Mouse (Mus musculus): ENCODE results near the gene Pde6c. TPM values are rescaled to one million over a fixed set of nuclear protein-coding genes. Genes with fewer than 3 reads are reported as not detected.

Pde6c gene
- polyA plus RNA-seq, 1 experiment: not detected

- Histone ChIP-seq H3K79me2 (ENCODE audit: control insufficient read depth, insufficient read depth) (no peaks in the 10 kb centered on the region), H3K36me3 (ENCODE audit: control insufficient read depth, insufficient read depth) (no peaks in the 10 kb centered on the region), H3K79me3 (ENCODE audit: low read depth) (no peaks in the 10 kb centered on the region), H3K27me3 (ENCODE audit: control insufficient read depth, insufficient read depth, insufficient read length) (peaks cover 42% of the 10 kb centered on the region), H3ac (ENCODE audit: control insufficient read depth, insufficient read length, low read depth) (no peak overlapping the region), H3K4me3 (ENCODE audit: insufficient read depth, poor library complexity, severe bottlenecking) (no peak overlapping the region)
- no peak for TF ChIP-seq MYOG (IDR thresholded peaks at IDR 0.05; ENCODE audit: control insufficient read depth, extremely low read depth, insufficient read length)
- TF ChIP-seq CEBPB (IDR thresholded peaks at IDR 0.05; ENCODE audit: low read depth): no peak
- TF ChIP-seq FOSL1 (IDR thresholded peaks at IDR 0.05; ENCODE audit: insufficient read depth, low read length, poor library complexity, severe bottlenecking): no peak
- TF ChIP-seq USF1 (IDR thresholded peaks at IDR 0.05; ENCODE audit: low read depth): no peak
- no peak for TF ChIP-seq MYOD1 (IDR thresholded peaks at IDR 0.05; ENCODE audit: control insufficient read depth, insufficient read length, low read depth)
- no peak for TF ChIP-seq MAX (IDR thresholded peaks at IDR 0.05)
- TF ChIP-seq CTCF (IDR thresholded peaks at IDR 0.05; ENCODE audit: control insufficient read depth, insufficient read depth, insufficient read length): no peak
These were observed 36.4 kb upstream of the Pde6c start for GRCm38 (mm10) chr19:38096231-38096630.

- TF ChIP-seq CEBPB (IDR thresholded peaks at IDR 0.05; ENCODE audit: low read depth) (peak; percentile 31), MAX (IDR thresholded peaks at IDR 0.05) (no peak)
- H3K36me3 ChIP-seq (ENCODE audit: control insufficient read depth, insufficient read depth): no peaks in the 10 kb centered on the region
- no peak within 1 kb of the TSS for H3K4me3 ChIP-seq (ENCODE audit: insufficient read depth, poor library complexity, severe bottlenecking)
- peak within 1 kb of the TSS; percentile 6 for H3ac ChIP-seq (ENCODE audit: control insufficient read depth, insufficient read length, low read depth)
- peaks cover 42% of the 10 kb centered on the region for H3K27me3 ChIP-seq (ENCODE audit: control insufficient read depth, insufficient read depth, insufficient read length)
- no peaks in the 10 kb centered on the region for H3K79me2 ChIP-seq (ENCODE audit: control insufficient read depth, insufficient read depth)
- no peaks in the 10 kb centered on the region for H3K79me3 ChIP-seq (ENCODE audit: low read depth)
These were observed 35.5 kb upstream of the Pde6c start, which contains the start of gene Ffar4 for GRCm38 (mm10) chr19:38096858-38097758. TSS of gene Ffar4 (plus strand) at chr19:38097071.

GRCm38 (mm10) chr19:38107871-38108270, 24.7 kb upstream of the Pde6c start:
- Histone ChIP-seq H3K79me2 (ENCODE audit: control insufficient read depth, insufficient read depth) (no peaks in the 10 kb centered on the region), H3ac (ENCODE audit: control insufficient read depth, insufficient read length, low read depth) (no peak overlapping the region), H3K79me3 (ENCODE audit: low read depth) (no peaks in the 10 kb centered on the region), H3K36me3 (ENCODE audit: control insufficient read depth, insufficient read depth) (no peaks in the 10 kb centered on the region), H3K4me3 (ENCODE audit: insufficient read depth, poor library complexity, severe bottlenecking) (no peak overlapping the region), H3K27me3 (ENCODE audit: control insufficient read depth, insufficient read depth, insufficient read length) (peaks cover 10% of the 10 kb centered on the region)
- no peak for TF ChIP-seq USF1 (IDR thresholded peaks at IDR 0.05; ENCODE audit: low read depth)
- no peak for TF ChIP-seq MYOG (IDR thresholded peaks at IDR 0.05; ENCODE audit: control insufficient read depth, extremely low read depth, insufficient read length)
- no peak for TF ChIP-seq CEBPB (IDR thresholded peaks at IDR 0.05; ENCODE audit: low read depth)
- TF ChIP-seq MYOD1 (IDR thresholded peaks at IDR 0.05; ENCODE audit: control insufficient read depth, insufficient read length, low read depth): no peak
- TF ChIP-seq FOSL1 (IDR thresholded peaks at IDR 0.05; ENCODE audit: insufficient read depth, low read length, poor library complexity, severe bottlenecking): no peak
- no peak for TF ChIP-seq MAX (IDR thresholded peaks at IDR 0.05)
- TF ChIP-seq CTCF (IDR thresholded peaks at IDR 0.05; ENCODE audit: control insufficient read depth, insufficient read depth, insufficient read length): no peak

GRCm38 (mm10) chr19:38109506-38110242, 22.9 kb upstream of the Pde6c start:
- no peak for TF ChIP-seq FOSL1 (IDR thresholded peaks at IDR 0.05; ENCODE audit: insufficient read depth, low read length, poor library complexity, severe bottlenecking)
- no peak for TF ChIP-seq USF1 (IDR thresholded peaks at IDR 0.05; ENCODE audit: low read depth)
- TF ChIP-seq CTCF (IDR thresholded peaks at IDR 0.05; ENCODE audit: control insufficient read depth, insufficient read depth, insufficient read length): no peak
- no peak for TF ChIP-seq MYOG (IDR thresholded peaks at IDR 0.05; ENCODE audit: control insufficient read depth, extremely low read depth, insufficient read length)
- TF ChIP-seq MAX (IDR thresholded peaks at IDR 0.05): no peak
- no peak for TF ChIP-seq CEBPB (IDR thresholded peaks at IDR 0.05; ENCODE audit: low read depth)
- no peak for TF ChIP-seq MYOD1 (IDR thresholded peaks at IDR 0.05; ENCODE audit: control insufficient read depth, insufficient read length, low read depth)
- Histone ChIP-seq H3K4me3 (ENCODE audit: insufficient read depth, poor library complexity, severe bottlenecking) (no peak overlapping the region), H3K36me3 (ENCODE audit: control insufficient read depth, insufficient read depth) (no peaks in the 10 kb centered on the region), H3K27me3 (ENCODE audit: control insufficient read depth, insufficient read depth, insufficient read length) (peaks cover 10% of the 10 kb centered on the region), H3ac (ENCODE audit: control insufficient read depth, insufficient read length, low read depth) (no peak overlapping the region), H3K79me2 (ENCODE audit: control insufficient read depth, insufficient read depth) (no peaks in the 10 kb centered on the region), H3K79me3 (ENCODE audit: low read depth) (no peaks in the 10 kb centered on the region)

- Histone ChIP-seq H3K4me3 (ENCODE audit: insufficient read depth, poor library complexity, severe bottlenecking) (no peak overlapping the region), H3K79me2 (ENCODE audit: control insufficient read depth, insufficient read depth) (no peaks in the 10 kb centered on the region), H3K27me3 (ENCODE audit: control insufficient read depth, insufficient read depth, insufficient read length) (peaks cover 3% of the 10 kb centered on the region), H3ac (ENCODE audit: control insufficient read depth, insufficient read length, low read depth) (no peak overlapping the region), H3K79me3 (ENCODE audit: low read depth) (no peaks in the 10 kb centered on the region), H3K36me3 (ENCODE audit: control insufficient read depth, insufficient read depth) (no peaks in the 10 kb centered on the region)
- TF ChIP-seq USF1 (IDR thresholded peaks at IDR 0.05; ENCODE audit: low read depth) (no peak), MAX (IDR thresholded peaks at IDR 0.05) (no peak), MYOD1 (IDR thresholded peaks at IDR 0.05; ENCODE audit: control insufficient read depth, insufficient read length, low read depth) (no peak), MYOG (IDR thresholded peaks at IDR 0.05; ENCODE audit: control insufficient read depth, extremely low read depth, insufficient read length) (no peak), CTCF (IDR thresholded peaks at IDR 0.05; ENCODE audit: control insufficient read depth, insufficient read depth, insufficient read length) (no peak)
These were observed 21.5 kb upstream of the Pde6c start for GRCm38 (mm10) chr19:38111056-38111455.
